Mouse (Mus musculus): ENCODE results near the gene Arid1a.

- no peak for TF ChIP-seq CTCF (conservative IDR thresholded peaks at IDR 0.05; ENCODE audit: insufficient read depth, insufficient read length, low read depth, low read length)
- TF ChIP-seq POLR2A (IDR thresholded peaks at IDR 0.05; ENCODE audit: low read depth, low read length), result no peak
Measured at GRCm38 (mm10) chr4:133804401-133805263, 48.1 kb upstream of the Arid1a start.
